Mouse (Mus musculus): ENCODE data around the gene Greb1.
A peak's percentile ranks its signal among the peaks of the same experiment; 100 is the strongest.

Greb1 gene

DNA sequence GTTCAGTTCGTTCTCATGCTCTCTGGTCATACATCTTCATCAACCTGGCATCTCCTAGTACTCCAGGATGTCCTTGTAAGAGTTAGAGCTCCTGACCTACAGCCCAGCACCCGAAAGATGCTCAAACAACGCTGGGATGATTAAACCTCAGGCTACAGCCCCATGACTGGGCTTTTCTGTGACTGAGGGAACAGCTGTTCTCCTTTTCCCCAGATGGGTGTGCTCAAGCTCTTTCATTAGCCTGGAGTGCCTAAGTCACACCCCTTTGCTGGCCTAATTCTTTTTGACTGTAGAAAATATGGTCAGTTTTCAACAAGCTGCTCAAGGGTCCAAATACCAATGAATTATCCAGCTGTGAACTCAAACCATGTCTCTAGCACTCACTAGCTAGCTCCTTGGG lies 7.4 kb upstream of the Greb1 start:
- DNase-seq (ENCODE audit: low read depth in 1 of 2, low spot score in 2 of 2): no peak

DNA sequence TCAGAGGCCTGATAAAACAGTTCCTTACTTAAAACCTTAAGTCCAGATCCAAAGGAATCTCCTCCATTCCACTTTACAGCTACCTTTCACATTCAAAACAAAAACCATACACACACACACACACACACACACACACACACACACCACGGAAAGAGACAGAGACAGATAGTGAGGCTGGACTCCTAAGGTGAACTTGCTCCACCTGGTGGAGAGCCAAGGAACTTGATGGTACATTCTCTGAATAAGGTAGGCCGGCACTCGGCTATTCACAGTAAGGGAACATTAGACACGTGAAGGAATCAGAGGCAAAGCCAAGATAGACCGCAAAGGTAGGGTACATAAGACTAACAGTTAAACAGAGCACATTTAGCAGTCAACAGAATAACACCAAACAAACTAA lies 4.8 kb upstream of the Greb1 start:
- peak in 1 of 2 experiments; percentile 37 for DNase-seq (ENCODE audit: low read depth in 1 of 2, low spot score in 2 of 2)

DNA sequence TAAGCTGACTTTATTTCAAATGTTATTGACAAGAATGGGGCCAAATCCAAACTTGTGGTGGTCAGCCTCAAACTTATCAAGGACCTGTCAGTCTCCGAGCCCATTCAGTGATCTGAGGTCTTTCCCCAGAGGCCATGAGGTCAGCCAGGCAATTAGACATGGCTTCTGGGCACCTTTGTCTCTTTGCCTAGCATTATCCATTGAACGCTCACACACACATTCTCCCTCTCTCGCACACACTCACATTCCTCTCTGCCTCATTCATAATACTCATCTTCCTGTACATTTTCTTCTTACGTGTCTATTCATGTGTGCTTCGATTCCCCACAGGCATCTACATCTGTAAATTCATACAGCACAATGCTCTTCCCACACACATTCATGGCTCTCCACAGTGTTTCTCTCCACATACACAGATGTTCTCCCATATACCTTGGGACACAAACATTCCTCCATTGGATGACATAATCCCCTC lies 3.3 kb upstream of the Greb1 start:
- DNase-seq (ENCODE audit: low read depth in 1 of 2, low spot score in 2 of 2): no peak

DNA sequence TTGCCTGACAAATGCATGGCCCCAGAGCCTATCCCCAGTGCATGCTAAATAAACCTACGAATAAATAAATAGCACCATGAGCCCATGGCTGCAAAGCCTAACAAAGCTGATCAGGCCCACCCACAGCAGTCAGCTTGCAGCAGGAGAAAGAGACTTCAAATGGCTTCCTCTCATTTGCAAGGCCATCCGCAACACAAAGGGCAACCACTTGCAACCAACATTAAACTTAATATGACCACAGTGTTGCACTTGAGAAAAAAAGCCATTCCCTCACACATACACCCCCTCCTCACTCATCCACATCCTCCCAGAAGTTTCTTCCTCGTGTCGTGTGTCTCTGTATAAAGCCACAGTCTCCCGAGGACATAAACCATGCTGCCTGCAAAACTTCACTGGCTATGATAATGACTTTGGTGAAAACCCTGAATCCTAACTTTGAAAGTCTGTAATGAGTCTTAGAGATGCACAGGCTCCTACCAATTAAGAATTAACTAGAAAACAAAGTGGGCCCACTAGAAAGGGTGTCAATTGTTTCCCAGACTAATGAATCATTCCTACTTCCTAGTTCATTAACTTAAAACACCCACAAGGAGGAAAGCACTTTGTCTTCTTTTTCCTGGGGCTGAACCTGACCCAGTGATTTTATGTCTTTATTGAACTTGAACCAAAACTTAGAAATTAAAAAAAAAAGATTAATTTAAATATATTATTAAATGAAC lies 2.7 kb upstream of the Greb1 start:
- DNase-seq (ENCODE audit: low read depth in 1 of 2, low spot score in 2 of 2): no peak

DNA sequence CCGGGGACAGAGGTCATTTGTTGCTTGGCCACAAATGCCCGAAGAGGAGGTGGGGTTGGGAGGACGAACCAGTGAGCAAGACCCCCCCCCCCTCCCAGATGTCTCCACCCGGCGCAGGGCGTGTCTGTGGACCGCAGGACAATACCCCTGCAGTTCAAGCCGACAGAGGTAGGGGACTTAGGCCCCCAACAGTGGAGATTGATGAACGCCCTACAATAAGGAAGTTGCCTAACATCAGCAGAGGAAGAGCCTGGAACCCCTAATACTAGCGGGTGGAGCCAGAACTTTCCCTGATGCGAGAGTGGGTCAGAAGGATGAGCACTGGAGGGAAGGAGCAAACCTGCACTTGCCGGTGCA lies 251 bp upstream of the Greb1 start:
- DNase-seq (ENCODE audit: low read depth in 1 of 2, low spot score in 2 of 2): no peak

DNA sequence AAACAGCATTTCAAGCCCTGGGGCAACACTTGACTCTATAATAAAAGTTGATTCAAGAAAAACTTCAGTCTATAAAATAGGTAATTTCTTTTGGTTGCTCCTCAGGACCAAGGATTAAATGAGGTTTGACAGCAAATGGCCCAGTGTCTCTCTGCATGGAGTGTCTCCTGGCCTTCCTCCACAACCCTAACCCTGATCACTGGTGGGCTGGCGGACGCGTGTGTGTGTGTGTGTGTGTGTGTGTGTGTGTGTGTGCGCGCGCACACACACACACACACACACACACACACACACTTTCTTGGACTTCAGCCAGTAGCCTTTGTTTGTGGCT lies 793 bp downstream of the Greb1 start:
- DNase-seq (ENCODE audit: low read depth in 1 of 2, low spot score in 2 of 2): no peak

DNA sequence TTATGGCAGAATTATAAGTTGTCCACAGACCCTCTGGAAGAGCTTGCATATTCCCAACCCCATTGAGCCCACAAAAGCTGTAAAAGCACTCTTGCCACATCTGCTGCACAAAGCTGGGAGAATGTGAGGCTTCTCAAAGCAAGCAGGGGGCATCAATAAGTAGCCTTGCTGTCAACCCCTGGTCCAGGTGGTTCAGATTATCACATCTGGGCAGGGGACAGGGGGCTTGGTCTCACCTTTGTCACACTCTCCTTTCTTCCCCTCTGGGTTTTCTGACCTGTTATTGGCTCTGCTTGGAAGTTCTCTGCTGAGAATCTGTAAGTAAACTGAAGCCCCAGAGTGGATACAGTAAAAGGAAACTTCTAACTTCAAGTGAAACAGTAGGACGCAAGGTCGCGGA lies 1.8 kb downstream of the Greb1 start:
- DNase-seq (ENCODE audit: low read depth in 1 of 2, low spot score in 2 of 2): no peak

DNA sequence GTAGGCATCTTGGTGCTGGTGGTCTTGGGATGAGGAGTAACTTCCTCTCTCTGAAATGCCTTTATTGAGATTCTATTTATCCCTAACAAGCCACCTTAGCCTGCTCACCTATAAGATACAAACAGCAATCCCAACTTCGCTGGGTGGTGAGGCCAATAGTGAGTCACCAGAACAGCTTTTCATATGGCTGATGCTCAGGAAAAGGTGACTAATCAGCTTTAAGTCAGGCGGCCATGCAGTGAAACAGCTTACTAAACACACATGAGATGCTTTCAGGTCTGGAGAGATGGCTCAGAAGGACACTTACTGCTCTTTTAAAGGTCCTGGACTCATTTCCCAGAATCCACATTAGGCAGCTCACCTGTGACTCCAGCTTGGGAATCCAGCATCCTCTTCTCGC lies 4.9 kb downstream of the Greb1 start:
- no peak for DNase-seq (ENCODE audit: low read depth in 1 of 2, low spot score in 2 of 2)

DNA sequence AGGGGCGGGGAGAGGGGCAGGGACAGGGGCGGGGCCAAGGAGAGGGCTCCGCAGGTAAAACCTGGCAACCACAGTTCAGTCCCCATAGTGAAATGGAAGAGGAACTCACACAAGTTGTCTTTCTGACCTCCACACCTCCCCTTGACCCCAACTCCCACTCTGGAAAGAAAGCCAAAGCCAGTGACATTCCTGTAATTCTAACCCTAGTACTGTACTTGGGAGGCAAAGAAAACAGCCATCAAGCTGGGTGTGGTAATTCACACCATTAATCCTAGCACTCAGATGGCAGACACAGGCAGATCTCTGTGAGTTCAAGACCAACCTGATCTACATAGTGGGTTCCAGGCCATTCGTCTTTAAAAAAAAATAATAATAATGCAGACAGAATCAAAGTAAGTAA lies 7.3 kb downstream of the Greb1 start:
- no peak for DNase-seq (ENCODE audit: low read depth in 1 of 2, low spot score in 2 of 2)

DNA sequence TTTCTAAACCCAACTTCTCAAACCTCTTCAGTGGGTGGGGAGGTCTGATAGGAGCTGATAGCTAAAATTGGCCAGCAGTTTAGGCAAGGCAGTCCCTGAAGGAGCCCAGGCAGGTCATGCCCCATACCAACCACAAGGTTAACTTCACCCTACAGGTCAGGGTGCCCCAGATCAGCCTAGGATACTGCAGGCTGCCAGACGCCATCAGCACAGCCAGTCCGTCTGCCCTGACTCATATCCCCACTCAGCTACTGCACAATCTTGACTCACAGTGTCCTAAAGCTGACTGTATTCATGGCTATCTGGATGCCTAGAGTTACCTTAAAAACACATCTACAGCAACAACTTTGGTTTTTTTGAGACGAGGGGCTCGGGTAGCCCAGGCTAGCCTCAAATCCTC lies 10.2 kb downstream of the Greb1 start:
- DNase-seq (ENCODE audit: low read depth in 1 of 2, low spot score in 2 of 2): no peak

DNA sequence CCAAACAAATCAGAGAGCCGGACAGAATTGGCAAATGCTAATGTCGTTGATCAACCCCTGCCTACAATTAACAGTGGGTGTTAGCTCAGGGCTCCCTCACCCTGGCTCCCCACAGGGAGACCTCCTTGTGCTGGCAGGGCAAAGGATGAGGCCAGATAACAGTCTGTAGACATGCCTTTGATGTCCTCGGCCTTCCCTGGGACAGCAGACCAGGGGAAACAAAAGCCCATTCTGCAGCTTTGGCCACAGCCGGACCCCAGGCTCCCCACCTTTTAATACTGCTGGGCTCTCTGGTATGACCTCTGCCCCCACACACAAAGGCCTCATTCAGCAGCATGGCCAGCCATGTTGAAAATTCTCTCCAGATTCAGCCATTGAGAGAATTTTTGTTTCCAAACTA lies 10.9 kb downstream of the Greb1 start:
- no peak for DNase-seq (ENCODE audit: low read depth in 1 of 2, low spot score in 2 of 2)

DNA sequence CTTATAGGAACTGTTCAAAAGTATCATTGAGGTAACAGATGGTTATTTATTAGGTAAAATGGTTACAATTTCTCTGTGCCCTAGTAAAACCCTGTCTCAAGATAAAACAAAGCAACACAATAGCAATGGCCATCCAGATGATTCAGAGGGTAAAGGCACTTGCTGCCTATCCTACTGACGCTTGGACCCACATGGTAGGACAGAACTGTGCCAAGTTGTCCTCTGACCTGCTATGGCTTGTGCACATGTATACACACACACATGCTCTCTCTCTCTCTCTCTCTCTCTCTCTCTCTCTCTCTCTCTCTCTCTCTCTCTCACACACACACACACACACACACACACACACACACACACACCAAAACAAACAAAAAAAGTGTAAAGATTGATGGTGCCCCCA lies 11.5 kb downstream of the Greb1 start:
- DNase-seq (ENCODE audit: low read depth in 1 of 2, low spot score in 2 of 2): no peak

DNA sequence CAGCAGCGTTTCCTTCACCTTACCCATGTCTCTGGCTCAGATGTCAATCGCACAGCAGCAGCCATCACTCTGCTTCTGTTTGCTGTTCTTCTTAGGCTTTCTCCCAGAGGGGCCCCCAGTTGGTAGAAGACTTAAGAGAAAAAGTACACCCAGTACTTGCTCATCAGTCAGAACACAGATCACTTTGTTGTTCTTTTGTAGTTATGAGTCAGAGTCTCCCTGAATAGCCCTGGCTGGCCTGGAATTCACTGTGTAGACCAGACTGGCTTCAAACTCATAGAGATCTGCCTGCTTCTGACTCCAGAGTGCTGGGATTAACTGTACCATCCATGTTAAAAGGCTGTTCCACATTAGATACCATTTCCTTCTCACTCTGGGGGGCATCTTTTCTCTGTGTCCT lies 12.1 kb downstream of the Greb1 start:
- DNase-seq (ENCODE audit: low read depth in 1 of 2, low spot score in 2 of 2): no peak

DNA sequence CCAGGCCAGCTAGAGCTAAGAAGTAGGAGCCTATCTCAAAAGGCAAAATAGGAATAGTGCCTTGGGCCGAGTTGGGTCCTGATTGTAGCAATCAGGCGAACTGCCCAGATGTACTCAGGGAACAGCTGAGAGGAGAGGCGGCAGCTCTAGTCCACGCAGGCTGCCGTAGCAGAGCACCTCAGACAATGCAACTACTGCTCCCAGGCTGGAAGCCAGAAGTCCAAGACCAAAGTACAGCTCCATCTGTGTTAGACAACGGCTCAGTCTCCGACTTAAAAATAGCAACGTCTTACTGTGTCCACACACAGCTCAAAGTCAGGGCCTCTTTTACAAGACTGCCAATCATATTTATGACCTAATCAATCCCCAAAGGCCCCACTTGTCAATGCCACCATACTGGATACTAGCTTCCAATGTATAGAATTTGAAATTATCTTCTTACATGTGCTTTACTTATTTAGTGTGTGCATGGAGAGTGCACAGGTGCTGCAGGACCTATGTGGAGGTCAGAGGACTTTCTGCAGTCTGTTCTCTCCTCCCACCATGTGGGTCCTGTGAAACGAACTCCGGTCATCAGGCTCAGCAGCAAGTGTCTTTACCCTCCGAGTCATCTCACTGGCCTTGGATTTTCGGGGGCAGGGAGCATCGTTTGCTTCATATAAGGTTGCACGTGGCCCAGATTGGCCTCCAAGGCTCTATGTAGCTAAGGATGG lies 19.5 kb downstream of the Greb1 start:
- DNase-seq (ENCODE audit: low read depth in 1 of 2, low spot score in 2 of 2): no peak

DNA sequence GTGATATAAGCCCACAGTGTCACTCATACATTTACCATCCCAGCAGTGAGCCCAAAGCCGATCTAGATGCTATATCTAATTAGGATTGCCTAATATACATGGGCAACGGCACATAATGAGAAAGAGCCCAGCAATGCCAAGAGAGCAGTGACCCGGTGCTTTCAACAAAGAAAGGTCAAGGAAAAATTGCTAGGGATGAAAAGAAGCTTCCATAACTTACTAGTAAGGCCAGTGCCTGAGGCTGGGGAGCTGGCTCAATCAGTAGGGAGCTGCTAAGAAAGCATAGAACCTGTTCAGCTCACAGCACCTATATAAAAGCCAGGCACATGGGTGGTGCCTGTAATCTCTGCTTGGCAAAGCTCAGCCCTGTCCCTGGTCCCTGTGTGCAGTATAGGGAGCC lies 20.4 kb downstream of the Greb1 start:
- DNase-seq (ENCODE audit: low read depth in 1 of 2, low spot score in 2 of 2): no peak

DNA sequence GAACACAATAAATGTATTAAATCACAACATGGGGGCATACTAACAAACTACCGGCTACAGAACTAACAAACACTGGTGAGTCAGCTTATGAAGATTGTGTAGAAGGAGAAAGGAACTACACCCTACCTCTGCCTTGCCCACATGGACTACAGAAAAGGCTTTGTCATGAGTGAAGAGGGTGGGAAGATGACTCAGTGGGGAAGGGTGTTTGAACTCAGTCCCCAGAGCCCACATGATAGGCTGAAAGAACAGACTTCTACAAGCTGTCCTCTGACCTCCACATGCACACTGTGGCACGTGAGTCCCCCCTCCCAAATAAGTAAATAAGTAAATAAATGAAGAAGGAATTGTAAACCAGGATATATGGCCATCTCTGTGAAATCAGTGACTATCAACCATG lies 21.5 kb downstream of the Greb1 start:
- DNase-seq (ENCODE audit: low read depth in 1 of 2, low spot score in 2 of 2): no peak

DNA sequence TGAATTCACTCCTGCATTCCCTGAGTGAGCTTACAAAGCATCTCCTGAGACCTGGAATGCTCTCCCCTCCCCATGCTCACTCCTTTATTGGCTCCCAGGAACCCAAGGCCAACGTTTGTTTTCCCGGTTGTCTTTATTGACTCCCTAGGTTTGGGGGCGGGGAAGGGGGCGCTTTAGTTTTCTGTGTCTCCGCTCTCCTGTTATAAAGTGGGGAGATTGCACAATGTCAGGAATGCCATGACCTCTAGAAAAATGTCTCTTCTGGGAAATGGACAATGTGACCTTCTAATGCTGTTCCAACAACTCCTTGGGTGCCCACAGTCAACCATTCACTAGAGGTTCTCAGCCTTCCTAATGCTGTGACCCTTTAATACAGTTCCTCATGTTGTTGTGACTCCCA lies 22.2 kb downstream of the Greb1 start:
- no peak for DNase-seq (ENCODE audit: low read depth in 1 of 2, low spot score in 2 of 2)

DNA sequence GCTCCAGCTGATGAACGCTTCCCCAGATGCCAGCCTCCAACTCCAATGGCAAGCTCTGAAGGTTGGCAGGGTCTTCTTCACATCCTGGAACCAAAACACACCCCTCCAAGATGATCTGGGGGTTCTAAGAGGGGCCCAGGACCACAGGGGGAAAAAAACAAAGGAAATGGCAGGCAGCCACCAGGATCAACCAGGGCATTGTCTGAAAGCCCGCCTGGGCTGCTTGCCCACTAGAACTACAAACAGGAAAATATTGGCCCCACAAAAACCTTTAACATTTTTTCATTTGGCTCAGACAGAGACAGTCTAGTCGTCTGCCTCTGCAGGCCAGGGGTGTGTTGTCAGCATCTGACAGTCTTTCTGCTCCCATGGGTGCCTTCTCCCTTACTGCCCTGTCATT lies 25.3 kb downstream of the Greb1 start:
- DNase-seq (ENCODE audit: low read depth in 1 of 2, low spot score in 2 of 2): no peak

DNA sequence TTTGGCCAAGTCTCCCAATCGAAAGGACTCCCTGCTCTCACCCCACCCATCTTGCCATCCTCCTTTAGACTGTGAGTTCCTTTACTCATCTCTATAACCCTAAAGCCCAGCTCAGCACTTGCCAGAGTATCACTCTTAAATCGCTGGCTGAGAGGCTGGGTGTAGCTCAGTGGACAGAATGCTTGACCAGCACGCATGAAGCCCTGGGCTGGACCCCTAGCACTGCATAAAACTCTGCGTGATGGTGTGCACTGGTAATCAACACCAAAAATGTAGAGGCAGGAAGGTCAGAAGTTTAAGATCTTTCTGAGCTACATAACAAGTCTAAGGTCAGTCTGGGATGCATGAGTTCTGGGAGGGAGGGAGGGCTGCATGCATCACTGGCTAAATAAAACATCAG lies 26.1 kb downstream of the Greb1 start:
- DNase-seq (ENCODE audit: low read depth in 1 of 2, low spot score in 2 of 2): no peak

DNA sequence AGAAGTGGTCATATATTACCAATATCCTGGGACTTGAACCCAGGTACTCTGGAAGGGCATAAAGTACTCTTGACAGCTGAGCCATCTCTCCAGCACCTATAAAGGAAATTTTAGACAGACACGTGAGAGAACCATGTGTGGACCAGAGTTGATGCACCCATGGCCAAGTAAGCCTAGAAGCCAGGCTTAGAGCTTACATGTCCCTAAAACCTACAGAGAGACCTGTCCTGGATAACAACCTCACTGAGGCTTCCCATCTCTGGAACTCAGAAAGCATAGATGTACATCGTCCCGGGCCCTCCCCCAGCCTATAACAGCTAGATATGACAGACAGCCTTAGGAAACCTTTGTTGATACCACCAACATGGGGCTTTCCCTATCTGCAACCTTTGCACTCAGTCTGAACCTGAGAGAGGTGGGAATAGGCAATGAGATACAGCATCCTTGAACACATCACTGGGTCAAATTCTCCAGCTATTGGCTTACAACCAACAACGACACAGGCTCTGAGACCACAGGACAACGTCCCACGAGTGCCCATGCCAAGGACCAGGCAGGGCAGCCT lies 31.0 kb downstream of the Greb1 start:
- DNase-seq (ENCODE audit: low read depth in 1 of 2, low spot score in 2 of 2): no peak

DNA sequence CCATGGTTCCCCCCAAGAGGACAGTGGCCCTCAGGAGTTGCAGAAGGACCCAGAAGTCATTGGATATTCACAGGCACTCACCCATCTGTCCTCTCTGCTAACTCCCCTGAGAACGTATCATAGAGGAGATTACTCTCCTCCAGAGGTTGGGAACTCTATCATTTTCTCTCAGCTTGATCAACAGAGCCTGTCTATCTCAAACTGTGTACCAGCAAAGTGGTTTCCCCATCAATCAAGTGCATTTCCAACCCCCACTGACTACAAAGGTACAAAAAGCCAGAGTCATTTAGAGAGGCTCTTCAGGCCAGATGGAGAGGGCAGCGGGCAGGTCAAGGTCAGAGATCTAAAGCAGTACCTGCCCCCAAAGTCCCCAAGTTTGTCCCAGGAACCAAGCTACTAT lies 32.0 kb downstream of the Greb1 start:
- DNase-seq (ENCODE audit: low read depth in 1 of 2, low spot score in 2 of 2): no peak

DNA sequence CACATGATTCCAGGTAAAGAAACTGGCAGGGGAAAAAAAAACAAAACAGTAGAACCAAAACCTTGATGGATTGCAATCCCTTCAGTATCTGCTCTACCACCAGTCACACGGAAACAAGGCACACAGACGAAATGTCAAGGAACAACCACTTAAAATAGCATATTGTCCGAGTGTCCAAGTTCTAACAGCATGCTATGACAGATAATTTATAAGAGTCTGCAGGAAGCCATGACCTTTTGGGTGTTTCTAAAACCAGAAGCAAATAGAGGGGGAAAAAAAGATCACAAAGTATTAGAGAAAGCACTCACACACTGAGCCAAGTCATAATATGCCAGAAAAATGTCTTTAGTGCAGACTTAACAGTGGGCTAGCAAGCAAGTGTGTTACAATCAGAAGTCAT lies 32.4 kb downstream of the Greb1 start:
- no peak for DNase-seq (ENCODE audit: low read depth in 1 of 2, low spot score in 2 of 2)
